Mouse (Mus musculus) monocyte, adult 5-6 weeks (primary cell): Measurements from ENCODE around the gene Casp1. TPM values are rescaled to one million over a fixed set of nuclear protein-coding genes. Genes with fewer than 3 reads are reported as not detected.

Experiments used
- ATAC-seq: fragments of 153-309, 156-312 bp; replicated peaks from 2 replicates; pipeline ENCODE4 v1.8.0; 2017; ENCODE audit warnings: mild to moderate bottlenecking; ENCODE audit not compliant: low TSS enrichment, insufficient number of reproducible peaks, severe bottlenecking, poor library complexity, low FRiP score
- total RNA-seq: library from RNA; stranded (forward); fragments of 200-1000, 200-491, 200-594 nt; gene quantifications from 3 replicates; pipeline ENCODE4 v1.2.3, GENCODE M21; 2017

The Casp1 gene
- total RNA-seq, 1 experiment from 2014 or later = 193 TPM

- ATAC-seq = no peak
Measured at GRCm38 (mm10) chr9:5353673-5354072, 55.4 kb downstream of the Casp1 start.

GRCm38 (mm10) chr9:5356801-5357200 is 58.5 kb downstream of the Casp1 start:
- ATAC-seq = no peak

Other genes with a start within 250 kb of the Casp1 start
- gene Casp4, start 10.3 kb downstream of the Casp1 start, total RNA-seq = 59.4 to 98.6 TPM (median 74.0 TPM) in 3 replicates
- gene Casp12, start 46.9 kb downstream of the Casp1 start, total RNA-seq = 1.2 to 3.6 TPM (median 1.6 TPM) in 3 replicates